Mouse (Mus musculus) limb, embryonic 10.5 days (tissue): ENCODE results near the gene Ranbp3. TPM values are rescaled to one million over a fixed set of nuclear protein-coding genes. Genes with fewer than 3 reads are reported as not detected.

Source experiments
- polyA plus RNA-seq: library from polyadenylated mRNA; unstranded; fragments of >200 nt; fragmentation: Nextera tagmentation; extraction: Ambion mirVana; gene quantifications from 2 replicates; pipeline ENCODE4 v1.2.1, GENCODE M21; 2016

The Ranbp3 gene
- polyA plus RNA-seq, 1 experiment from 2014 or later, result 148 TPM

Other genes starting within 250 kb of the Ranbp3 start
- gene Ptprs, start 196.8 kb upstream of the Ranbp3 start, polyA plus RNA-seq, result 69.5 and 83.2 TPM in 2 replicates
- gene Znrf4, start 160.9 kb upstream of the Ranbp3 start, polyA plus RNA-seq, result not detected in 2 replicates
- gene Gm20219, start 118.9 kb upstream of the Ranbp3 start, polyA plus RNA-seq, result 0.58 and 1.3 TPM in 2 replicates
- 91.7 and 110 TPM in 2 replicates for gene Safb2, start 88.7 kb upstream of the Ranbp3 start, polyA plus RNA-seq
- gene Safb, start 88.5 kb upstream of the Ranbp3 start, polyA plus RNA-seq, result 161 and 183 TPM in 2 replicates
- gene 2410015M20Rik, start 63.5 kb upstream of the Ranbp3 start, polyA plus RNA-seq, result 205 and 206 TPM in 2 replicates
- 1,560 and 1,788 TPM in 2 replicates for gene Rpl36, start 59.9 kb upstream of the Ranbp3 start, polyA plus RNA-seq
- 67.7 and 73.2 TPM in 2 replicates for gene Lonp1, start 46.4 kb upstream of the Ranbp3 start, polyA plus RNA-seq
- gene Catsperd, start 45.2 kb upstream of the Ranbp3 start, polyA plus RNA-seq, result 0.54 and 1.0 TPM in 2 replicates
- 425 and 437 TPM in 2 replicates for gene Ndufa11, start 44.5 kb downstream of the Ranbp3 start, polyA plus RNA-seq
- gene Vmac, start 44.7 kb downstream of the Ranbp3 start, polyA plus RNA-seq, result 12.8 and 15.5 TPM in 2 replicates
- gene Nrtn, start 84.2 kb downstream of the Ranbp3 start, polyA plus RNA-seq, result 10.8 and 12.7 TPM in 2 replicates
- 46.0 and 50.3 TPM in 2 replicates for gene Dus3l, start 91.5 kb downstream of the Ranbp3 start, polyA plus RNA-seq
- 1.5 and 2.2 TPM in 2 replicates for gene Prr22, start 97.0 kb downstream of the Ranbp3 start, polyA plus RNA-seq
- 3.2 and 4.5 TPM in 2 replicates for gene Rfx2, start 157.7 kb downstream of the Ranbp3 start, polyA plus RNA-seq
- gene Acsbg2, start 201.2 kb downstream of the Ranbp3 start, polyA plus RNA-seq, result not detected in 2 replicates
- 0.50 and 0.73 TPM in 2 replicates for gene 1700061G19Rik, start 202.2 kb downstream of the Ranbp3 start, polyA plus RNA-seq